Mouse (Mus musculus): Measurements from ENCODE around the gene 1700017B05Rik. TPM values are rescaled to one million over a fixed set of nuclear protein-coding genes. Genes with fewer than 3 reads are reported as not detected.

Gene 1700017B05Rik
- total and polyA plus RNA-seq, 3 experiments, result 6.5 to 11.8 (median 8.6) TPM

Other genes starting within 250 kb of the 1700017B05Rik start
- gene Sin3a, start 190.6 kb downstream of the 1700017B05Rik start, total RNA-seq (2021), result 10 to 100 TPM; 22.4 to 28.7 TPM
- 50.5 and 52.0 TPM in 2 replicates for gene Sin3a, start 190.6 kb downstream of the 1700017B05Rik start, polyA plus RNA-seq (2012; rRNA removed)
- gene Man2c1, start 131.9 kb downstream of the 1700017B05Rik start, total RNA-seq (2021), result 10 to 100 TPM; 44.1 to 47.6 TPM
- 124 and 128 TPM in 2 replicates for gene Man2c1, start 131.9 kb downstream of the 1700017B05Rik start, polyA plus RNA-seq (2012; rRNA removed)
- gene Neil1, start 114.3 kb downstream of the 1700017B05Rik start, total RNA-seq (2021), result 1 to 10 TPM; 5.4 to 5.9 TPM
- 8.0 and 8.2 TPM in 2 replicates for gene Neil1, start 114.3 kb downstream of the 1700017B05Rik start, polyA plus RNA-seq (2012; rRNA removed)
- gene Commd4, start 104.3 kb downstream of the 1700017B05Rik start, total RNA-seq (2021), result 10 to 100 TPM; 28.2 to 30.1 TPM
- 53.5 and 58.0 TPM in 2 replicates for gene Commd4, start 104.3 kb downstream of the 1700017B05Rik start, polyA plus RNA-seq (2012; rRNA removed)
- not detected for gene Trcg1, start 26.1 kb downstream of the 1700017B05Rik start, total RNA-seq (2021)
- not detected in 2 replicates for gene Trcg1, start 26.1 kb downstream of the 1700017B05Rik start, polyA plus RNA-seq (2012; rRNA removed)
- gene Ppcdc, start 177.5 kb upstream of the 1700017B05Rik start, total RNA-seq (2021), result 1 to 10 TPM; 7.3 to 7.6 TPM
- gene Ppcdc, start 177.5 kb upstream of the 1700017B05Rik start, polyA plus RNA-seq (2012; rRNA removed), result 16.9 and 22.9 TPM in 2 replicates
- 1 to 10 TPM; 3.9 to 4.9 TPM for gene Scamp5, start 205.4 kb upstream of the 1700017B05Rik start, total RNA-seq (2021)
- 15.9 and 21.4 TPM in 2 replicates for gene Scamp5, start 205.4 kb upstream of the 1700017B05Rik start, polyA plus RNA-seq (2012; rRNA removed)
- 1 to 10 TPM; 1.6 TPM for gene Rpp25, start 241.4 kb upstream of the 1700017B05Rik start, total RNA-seq (2021)
- gene Rpp25, start 241.4 kb upstream of the 1700017B05Rik start, polyA plus RNA-seq (2012; rRNA removed), result 2.1 TPM in 2 replicates